Mouse (Mus musculus) ES-E14 (cell line): ENCODE measurements around the gene Obscn. TPM values are rescaled to one million over a fixed set of nuclear protein-coding genes. Genes with fewer than 3 reads are reported as not detected.
A peak's percentile ranks its signal among the peaks of the same experiment; 100 is the strongest.

ENCODE experiments used
- DNase-seq: peaks from one replicate; pipeline ENCODE4 v3.0.0-alpha.2; 2013; ENCODE audit warnings: low read depth, low spot score
- H3K27ac ChIP-seq: 2 replicates; pipeline ENCODE4 v1.5.1; 2012; ENCODE audit warnings: low read depth, mild to moderate bottlenecking, low read length, moderate library complexity, mixed read lengths; ENCODE audit not compliant: poor library complexity, insufficient read depth, severe bottlenecking
- H3K36me3 ChIP-seq: 2 replicates; pipeline ENCODE4 v1.6.1; 2012; ENCODE audit warnings: mild to moderate bottlenecking, low read length, moderate library complexity, mixed read lengths; ENCODE audit not compliant: control insufficient read depth, poor library complexity, insufficient read depth, severe bottlenecking
- H3K4me1 ChIP-seq, 2 experiments: fragments of 150-350 bp in 1 of 2; sonication (generic) in 1 of 2; 2 replicates each; pipeline ENCODE4 v1.6.1; 2012; ENCODE audit warnings: low read length in 2 of 2, mild to moderate bottlenecking in 1 of 2, mixed read lengths in 1 of 2; ENCODE audit not compliant: control insufficient read depth in 2 of 2, insufficient read depth in 2 of 2, poor library complexity in 1 of 2
- H3K4me3 ChIP-seq, 2 experiments: fragments of 150-350 bp in 1 of 2; sonication (generic) in 1 of 2; 2 replicates each; pipeline ENCODE4 v1.5.1; 2012; ENCODE audit warnings: low read length in 2 of 2, low read depth in 1 of 2, mild to moderate bottlenecking in 1 of 2, mixed read lengths in 1 of 2; ENCODE audit not compliant: insufficient read depth in 1 of 2, poor library complexity in 1 of 2, severe bottlenecking in 1 of 2
- H3K9ac ChIP-seq: 2 replicates; pipeline ENCODE4 v1.6.1; 2012; ENCODE audit warnings: low read depth, mild to moderate bottlenecking, low read length, mixed read lengths; ENCODE audit not compliant: poor library complexity, insufficient read depth, severe bottlenecking
- H3K9me3 ChIP-seq: fragments of 150-350 bp; sonication (generic); 2 replicates; pipeline ENCODE4 v1.6.1; 2012; ENCODE audit warnings: low read depth, mild to moderate bottlenecking, low read length; ENCODE audit not compliant: control insufficient read depth, insufficient read depth
- CHD2 ChIP-seq: IDR thresholded peaks from 2 replicates; pipeline ENCODE4 v1.6.1; 2014; ENCODE audit warnings: mild to moderate bottlenecking, low read depth, low read length, inconsistent platforms
- HCFC1 ChIP-seq: IDR thresholded peaks from 2 replicates; pipeline ENCODE4 v1.6.1; 2012; ENCODE audit warnings: low read length, inconsistent platforms, borderline replicate concordance; ENCODE audit not compliant: insufficient read depth
- MAFK ChIP-seq: IDR thresholded peaks from 2 replicates; pipeline ENCODE4 v1.6.1; 2014; ENCODE audit warnings: mild to moderate bottlenecking, low read depth, low read length, inconsistent platforms; ENCODE audit not compliant: insufficient read depth
- ZC3H11A ChIP-seq: IDR thresholded peaks from 2 replicates; pipeline ENCODE4 v1.6.1; 2012; ENCODE audit warnings: low read depth, mild to moderate bottlenecking, inconsistent platforms, low read length, borderline replicate concordance
- ZNF384 ChIP-seq: IDR thresholded peaks from 2 replicates; pipeline ENCODE4 v1.6.1; 2012; ENCODE audit warnings: low read depth, low read length, inconsistent platforms
- in situ Hi-C, 2 experiments: fragments of 600-800 bp; cut with MboI; formaldehyde crosslinking; loops; one replicate each; pipeline ENCODE4 v1.15.1; 2025; ENCODE audit warnings: low sequenced_read_pairs in 2 of 2, inconsistent platforms in 1 of 2; ENCODE audit not compliant: unreplicated experiment in 2 of 2
- total RNA-seq: library from RNA; depleted of rRNA; stranded (reverse); fragments of 300-350 nt; gene quantifications from 2 replicates; pipeline ENCODE4 v1.2.3, GENCODE M21; 2012

The Obscn gene
- total RNA-seq, 1 experiment = 0.36 TPM

DNA sequence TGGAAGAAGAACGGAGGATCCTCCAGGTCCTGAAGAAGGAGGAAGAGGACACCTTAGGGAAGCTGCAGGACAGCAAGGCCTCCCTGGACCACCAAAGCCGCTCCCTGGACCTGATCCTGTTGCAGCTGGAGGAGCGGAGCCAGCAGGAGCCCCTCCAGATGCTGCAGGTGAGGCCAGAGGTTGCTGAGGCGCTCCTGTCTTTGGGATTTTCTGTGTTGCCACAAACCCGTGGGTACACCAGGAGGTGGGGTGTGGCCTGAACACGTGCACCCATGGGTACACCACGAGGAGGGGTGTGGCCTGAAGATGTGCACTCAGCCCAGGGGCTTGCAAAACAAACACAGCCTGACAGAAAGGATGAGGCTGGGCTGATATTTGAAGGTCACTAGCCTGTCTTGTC is 167.7 kb downstream of the Obscn start:
- in situ Hi-C loops = no loop called here
- DNase-seq = no peak
- Histone ChIP-seq H3K27ac (no peak overlapping the region), H3K9me3 (no peaks in the 10 kb centered on the region), H3K4me1 (peaks cover 2 to 24% of the 10 kb centered on the region in 2 experiments; a peak in 2 of 4 replicates), H3K36me3 (no peaks in the 10 kb centered on the region), H3K4me3 (no peak overlapping the region), H3K9ac (no peak overlapping the region)
- TF ChIP-seq ZC3H11A (no peak), CHD2 (no peak), HCFC1 (no peak), ZNF384 (no peak), MAFK (no peak)

DNA sequence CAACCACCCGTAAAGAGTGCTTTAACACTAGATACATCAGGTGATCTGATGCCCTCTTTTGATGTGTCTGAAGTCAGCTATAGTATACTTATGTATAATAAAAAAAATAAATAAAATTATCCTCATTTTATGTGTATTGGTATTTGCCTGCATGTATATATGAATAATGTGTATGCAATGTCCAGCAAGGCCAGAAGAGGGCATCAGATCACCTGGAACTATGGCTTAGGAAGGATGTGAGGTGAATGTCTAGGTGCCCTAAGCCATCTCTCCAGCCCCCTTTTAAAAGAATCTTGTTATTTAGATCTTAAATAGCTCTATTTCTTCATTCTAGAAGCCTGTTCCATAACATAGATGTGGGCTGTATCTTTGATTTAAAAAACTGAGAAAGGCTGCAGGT is 168.9 kb downstream of the Obscn start:
- H3K27ac ChIP-seq = no peak overlapping the region
- no peak overlapping the region for H3K4me3 ChIP-seq
- DNase-seq = no peak
- no peaks in the 10 kb centered on the region for H3K36me3 ChIP-seq
- no peaks in the 10 kb centered on the region for H3K9me3 ChIP-seq
- peaks cover 2 to 24% of the 10 kb centered on the region in 2 experiments; a peak in 2 of 4 replicates for H3K4me1 ChIP-seq
- H3K9ac ChIP-seq = no peak overlapping the region
- in situ Hi-C loops = no loop called here
- TF ChIP-seq ZNF384 (no peak), MAFK (no peak), HCFC1 (no peak), ZC3H11A (no peak), CHD2 (no peak)

DNA sequence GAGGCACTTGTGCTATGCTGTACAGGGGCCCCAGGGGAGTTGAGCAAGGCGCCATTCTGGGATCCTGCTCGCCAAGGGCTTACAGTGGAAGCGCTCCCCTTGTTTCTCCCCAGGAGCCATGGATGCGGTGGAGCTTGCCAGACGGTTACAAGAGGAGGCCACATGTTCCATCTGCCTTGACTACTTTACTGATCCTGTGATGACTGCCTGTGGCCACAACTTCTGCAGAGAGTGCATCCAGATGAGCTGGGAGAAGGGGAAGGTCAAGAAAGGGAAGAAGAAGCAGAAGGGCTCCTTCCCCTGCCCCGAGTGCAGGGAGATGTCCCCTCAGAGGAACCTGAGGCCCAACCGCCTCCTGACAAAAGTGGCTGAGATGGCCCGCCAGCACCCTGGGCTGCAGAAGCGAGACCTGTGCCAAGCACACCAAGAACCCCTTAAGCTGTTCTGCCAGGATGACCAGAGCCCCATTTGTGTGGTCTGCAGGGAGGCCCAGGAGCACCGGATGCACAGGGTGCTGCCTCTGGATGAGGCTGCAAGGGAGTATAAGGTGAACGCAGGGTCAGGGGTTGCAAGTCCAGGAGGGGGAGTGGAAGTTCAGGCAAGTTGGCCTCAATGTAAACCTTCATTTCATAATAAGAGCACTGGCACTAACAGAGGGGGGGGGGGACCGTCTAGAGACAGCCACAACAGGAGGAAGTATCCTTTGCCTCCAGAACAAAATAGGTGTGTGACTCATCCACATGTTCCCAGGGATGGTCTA is 171.0 kb downstream of the Obscn start:
- TF ChIP-seq ZC3H11A (peak; percentile 24; the same call in 1 of the 2 replicates), CHD2 (no peak), MAFK (no peak), HCFC1 (0 out of 2 replicates have a peak, but pooled peaks have one; percentile 21), ZNF384 (no peak)
- H3K4me1 ChIP-seq = peaks cover 0 to 15% of the 10 kb centered on the region in 2 experiments; a peak in 2 of 4 replicates
- no peaks in the 10 kb centered on the region for H3K36me3 ChIP-seq
- peak overlapping the region in 1 of 2 experiments; percentile 50; a peak in 1 of 4 replicates for H3K4me3 ChIP-seq
- DNase-seq = no peak
- no peaks in the 10 kb centered on the region for H3K9me3 ChIP-seq
- in situ Hi-C loops = no loop called here
- H3K9ac ChIP-seq = no peak overlapping the region
- H3K27ac ChIP-seq = no peak overlapping the region

DNA sequence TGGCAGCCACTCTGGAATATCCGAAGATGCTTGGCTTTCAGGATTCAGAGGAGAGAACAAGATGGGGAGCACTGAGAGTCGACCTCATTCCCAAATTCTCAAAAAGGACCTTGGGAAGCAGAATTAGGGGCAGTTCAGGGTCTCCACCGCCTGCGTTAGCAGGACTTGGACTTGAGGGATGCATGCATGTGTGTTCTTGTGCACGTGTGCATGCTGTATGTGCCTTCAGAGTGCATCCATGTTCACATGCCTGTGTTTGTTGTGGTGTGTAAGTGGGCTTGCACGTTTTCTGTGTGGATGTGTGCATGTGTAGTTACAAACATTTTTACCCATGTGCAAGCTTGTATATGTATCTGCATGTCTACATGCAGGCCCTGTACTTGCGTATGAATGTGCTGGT is 172.0 kb downstream of the Obscn start:
- Histone ChIP-seq H3K9me3 (no peaks in the 10 kb centered on the region), H3K9ac (no peak overlapping the region), H3K4me3 (no peak overlapping the region), H3K27ac (no peak overlapping the region), H3K4me1 (peaks cover 0 to 13% of the 10 kb centered on the region in 2 experiments; a peak in 2 of 4 replicates), H3K36me3 (no peaks in the 10 kb centered on the region)
- no peak for DNase-seq
- in situ Hi-C loops = no loop called here
- TF ChIP-seq HCFC1 (no peak), MAFK (no peak), CHD2 (no peak), ZNF384 (no peak), ZC3H11A (no peak)
